Mouse (Mus musculus) cerebellum, adult 2 months (tissue): ENCODE data around the gene Sord.

Experiments used
- CTCF ChIP-seq: fragments of 200-500 bp; IDR thresholded peaks from 2 replicates; pipeline ENCODE4 v1.5.1; 2011; ENCODE audit warnings: low read depth, mild to moderate bottlenecking, control low read depth, low read length, moderate library complexity, borderline replicate concordance; ENCODE audit not compliant: insufficient read depth
- POLR2A ChIP-seq: fragments of 200-500 bp; IDR thresholded peaks from 2 replicates; pipeline ENCODE4 v1.6.1; 2011; ENCODE audit warnings: low read length, control low read depth, borderline replicate concordance; ENCODE audit not compliant: insufficient read depth

GRCm38 (mm10) chr2:122286137-122286536, 51.6 kb downstream of the Sord start:
- no peak for TF ChIP-seq CTCF
- no peak for TF ChIP-seq POLR2A
